Mouse (Mus musculus): ENCODE data around the gene Lrrc8d. TPM values are rescaled to one million over a fixed set of nuclear protein-coding genes. Genes with fewer than 3 reads are reported as not detected.
A peak's percentile ranks its signal among the peaks of the same experiment; 100 is the strongest.

Gene Lrrc8d
- total and polyA plus RNA-seq, 3 experiments = 11.4 to 258 (median 21.9) TPM

- Histone ChIP-seq H3K9me3 (replicated peaks; ENCODE audit: insufficient read depth, low read length) (no peaks in the 10 kb centered on the region), H3K27ac (ENCODE audit: control insufficient read depth, low read depth, low read length) (no peak overlapping the region), H3K4me3 (ENCODE audit: control insufficient read depth in 1 of 2, insufficient read depth in 1 of 2, low read depth in 2 of 2, low read length in 2 of 2) (no peak overlapping the region), H3K27me3 (ENCODE audit: control insufficient read depth in 1 of 2, insufficient read depth in 2 of 2, low read length in 2 of 2) (no peaks in the 10 kb centered on the region), H3K4me1 (ENCODE audit: control insufficient read depth in 1 of 2, insufficient read depth in 2 of 2, low read length in 2 of 2) (peaks cover 0 to 4% of the 10 kb centered on the region in 2 experiments; a peak in 2 of 4 replicates), H3K79me2 (ENCODE audit: control insufficient read depth, insufficient read depth, low read length, poor library complexity) (peaks cover 17% of the 10 kb centered on the region; the same call in 1 of the 2 replicates), H3K9ac (ENCODE audit: control insufficient read depth, low read depth, low read length, poor library complexity, severe bottlenecking) (no peak overlapping the region), H3K36me3 (ENCODE audit: control insufficient read depth in 1 of 2, insufficient read depth in 2 of 2, low read length in 2 of 2) (peaks cover 0 to 7% of the 10 kb centered on the region in 2 experiments; a peak in 2 of 4 replicates)
- DNase-seq (ENCODE audit: low read depth, low spot score) = peak; percentile 18
- TF ChIP-seq JUND (IDR thresholded peaks at IDR 0.05; ENCODE audit: low read depth, low read length) (no peak), USF2 (IDR thresholded peaks at IDR 0.05; ENCODE audit: borderline replicate concordance in 1 of 2, insufficient read depth in 1 of 2, low read depth in 1 of 2, low read length in 2 of 2) (no peak), ETS1 (IDR thresholded peaks at IDR 0.05; ENCODE audit: low read depth, low read length) (no peak), CHD2 (IDR thresholded peaks at IDR 0.05; ENCODE audit: low read length) (no peak), MYB (IDR thresholded peaks at IDR 0.05; ENCODE audit: low read depth, low read length) (no peak), SMC3 (IDR thresholded peaks at IDR 0.05; ENCODE audit: low read depth, low read length) (no peak), TBP (IDR thresholded peaks at IDR 0.05; ENCODE audit: low read depth, low read length) (no peak), CTCF (IDR thresholded peaks at IDR 0.05 in 2 of 3, conservative IDR thresholded peaks at IDR 0.05 in 1 of 3; ENCODE audit: control insufficient read depth in 1 of 3, insufficient read depth in 1 of 3, low read depth in 2 of 3, low read length in 3 of 3, poor library complexity in 1 of 3, severe bottlenecking in 1 of 3) (no peak), MXI1 (IDR thresholded peaks at IDR 0.05; ENCODE audit: low read depth, low read length) (no peak), TCF12 (IDR thresholded peaks at IDR 0.05; ENCODE audit: low read depth, low read length) (no peak)
These were observed 87.8 kb downstream of the Lrrc8d start for GRCm38 (mm10) chr5:105787577-105787976.

- Histone ChIP-seq H3K27ac (ENCODE audit: control insufficient read depth, low read depth, low read length) (no peak overlapping the region), H3K4me1 (ENCODE audit: control insufficient read depth in 1 of 2, insufficient read depth in 2 of 2, low read length in 2 of 2) (peaks cover 0 to 4% of the 10 kb centered on the region in 2 experiments; a peak in 2 of 4 replicates), H3K27me3 (ENCODE audit: control insufficient read depth in 1 of 2, insufficient read depth in 2 of 2, low read length in 2 of 2) (no peaks in the 10 kb centered on the region), H3K79me2 (ENCODE audit: control insufficient read depth, insufficient read depth, low read length, poor library complexity) (peaks cover 11% of the 10 kb centered on the region; the same call in 1 of the 2 replicates), H3K9ac (ENCODE audit: control insufficient read depth, low read depth, low read length, poor library complexity, severe bottlenecking) (no peak overlapping the region), H3K4me3 (ENCODE audit: control insufficient read depth in 1 of 2, insufficient read depth in 1 of 2, low read depth in 2 of 2, low read length in 2 of 2) (no peak overlapping the region), H3K36me3 (ENCODE audit: control insufficient read depth in 1 of 2, insufficient read depth in 2 of 2, low read length in 2 of 2) (peaks cover 0 to 7% of the 10 kb centered on the region in 2 experiments; a peak in 2 of 4 replicates), H3K9me3 (replicated peaks; ENCODE audit: insufficient read depth, low read length) (no peaks in the 10 kb centered on the region)
- no peak for TF ChIP-seq MAZ (IDR thresholded peaks at IDR 0.05; ENCODE audit: low read depth, low read length)
- no peak for TF ChIP-seq NRF1 (IDR thresholded peaks at IDR 0.05; ENCODE audit: insufficient read depth, low read depth, low read length, poor library complexity, severe bottlenecking)
- no peak for TF ChIP-seq UBTF (IDR thresholded peaks at IDR 0.05; ENCODE audit: borderline replicate concordance, insufficient read depth, low read depth, low read length)
- TF ChIP-seq MEF2A (IDR thresholded peaks at IDR 0.05; ENCODE audit: extremely low read depth, insufficient replicate concordance, low read depth, low read length, poor library complexity, severe bottlenecking) = no peak
- TF ChIP-seq KAT2A (conservative IDR thresholded peaks at IDR 0.05; ENCODE audit: low read depth, low read length) = no peak
- peak; percentile 37 for DNase-seq (ENCODE audit: low read depth, low spot score)
These were observed 90.0 kb downstream of the Lrrc8d start for GRCm38 (mm10) chr5:105789801-105790200.

All from MEL (cell line).